Mouse (Mus musculus): Measurements from ENCODE around the gene Tnk2. TPM values are rescaled to one million over a fixed set of nuclear protein-coding genes. Genes with fewer than 3 reads are reported as not detected.
A peak's percentile ranks its signal among the peaks of the same experiment; 100 is the strongest.

Gene Tnk2
- total and polyA plus RNA-seq, 3 experiments, result 14.7 to 62.2 (median 31.9) TPM

DNA sequence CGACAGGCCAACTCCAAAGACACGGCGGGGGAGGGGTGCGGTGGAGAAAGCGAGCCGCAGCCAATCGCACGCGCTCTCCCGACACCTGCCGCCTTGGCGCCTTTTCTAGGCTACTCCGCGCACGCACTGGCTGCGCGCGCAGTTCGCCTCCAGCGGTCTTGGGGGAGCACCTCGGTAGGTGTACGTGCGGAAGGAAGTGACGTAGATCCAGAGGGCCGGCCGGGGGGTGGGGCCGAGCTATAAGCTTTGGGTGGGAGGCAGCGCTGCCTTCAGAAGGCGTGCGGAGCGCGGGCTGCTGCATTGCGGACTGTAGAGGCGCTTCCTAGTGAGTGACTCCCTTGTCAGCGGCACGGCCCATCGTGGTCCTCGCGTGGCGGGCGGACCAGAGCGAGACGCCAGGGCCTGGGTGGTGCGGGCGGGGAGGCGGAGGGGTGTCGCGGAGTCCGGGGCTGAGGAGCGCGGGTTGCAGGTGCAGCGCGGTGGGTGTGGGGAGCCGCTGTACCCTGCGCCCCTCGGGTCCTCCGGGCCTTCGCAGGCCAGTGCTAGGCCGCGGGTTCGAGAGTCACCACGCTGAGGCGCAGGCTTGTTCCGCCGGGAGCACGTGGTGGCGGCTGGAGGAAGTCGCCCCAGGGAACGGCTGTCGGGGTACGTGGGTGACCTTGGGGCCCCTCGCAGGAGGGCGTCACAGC lies 34.8 kb upstream of the Tnk2 start, which contains the start of gene Tfrc:
Gene Tfrc (plus strand): TSS at position 209 of the 689 bp plus-strand sequence.
- peaks cover 0 to 2% of the 10 kb centered on the region in 2 experiments for H3K36me3 ChIP-seq (replicated peaks in 1 of 2; ENCODE audit: control insufficient read depth in 1 of 2, insufficient read depth in 1 of 2, low read length in 1 of 2)
- peaks cover 47% of the 10 kb centered on the region for H3K79me2 ChIP-seq (replicated peaks; ENCODE audit: control insufficient read depth, extremely low read depth, insufficient read depth, poor library complexity, severe bottlenecking)
- no peaks in the 10 kb centered on the region for H3K9me3 ChIP-seq (replicated peaks; ENCODE audit: low read length)
- in situ Hi-C loops (cut with MboI; ENCODE audit: low pct_ligation_motif_present, low pct_unique_long_range_greater_than_20kb, low sequenced_read_pairs), result loop anchor here (5.0 kb wide), 1 partner anchor 37 kb away; no protein-coding TSS in a partner anchor
- H3K4me1 ChIP-seq (ENCODE audit: control insufficient read depth in 1 of 2, insufficient read depth in 2 of 2), result peaks cover 0 to 44% of the 10 kb centered on the region in 2 experiments; a peak in 2 of 4 replicates
- dilution Hi-C loops (cut with MboI; ENCODE audit: extremely low pct_ligation_motif_present, extremely low pct_unique_long_range_greater_than_20kb, low sequenced_read_pairs), result no loop called here
- TF ChIP-seq NELFE (IDR thresholded peaks at IDR 0.05; ENCODE audit: low read depth, low read length), result peak; percentile 100
- peak; percentile 75 for TF ChIP-seq ETS1 (conservative IDR thresholded peaks at IDR 0.05; ENCODE audit: low read depth, low read length)
- peak; percentile 63 for TF ChIP-seq IRF4 (IDR thresholded peaks at IDR 0.05; ENCODE audit: low read depth, low read length)
- TF ChIP-seq ELF1 (IDR thresholded peaks at IDR 0.05; ENCODE audit: low read depth, low read length), result peak; percentile 77
- TF ChIP-seq MXI1 (IDR thresholded peaks at IDR 0.05; ENCODE audit: low read depth, low read length), result peak; percentile 99
- 0 out of 2 replicates have a peak, but pooled peaks have one; percentile 8 for TF ChIP-seq USF2 (conservative IDR thresholded peaks at IDR 0.05; ENCODE audit: low read depth, low read length)
- no peak for TF ChIP-seq RAD21 (IDR thresholded peaks at IDR 0.05; ENCODE audit: low read depth, low read length)
- no peak for TF ChIP-seq ZKSCAN1 (IDR thresholded peaks at IDR 0.05; ENCODE audit: borderline replicate concordance, low read depth, low read length)
- peak; percentile 73 for TF ChIP-seq HCFC1 (IDR thresholded peaks at IDR 0.05; ENCODE audit: low read depth, low read length)
- TF ChIP-seq CHD1 (IDR thresholded peaks at IDR 0.05; ENCODE audit: low read depth, low read length), result 0 out of 2 replicates have a peak, but pooled peaks have one; percentile 82
- TF ChIP-seq GABPA (IDR thresholded peaks at IDR 0.05; ENCODE audit: insufficient replicate concordance, low read depth, low read length), result no peak
- peak; percentile 99 for TF ChIP-seq NRF1 (IDR thresholded peaks at IDR 0.05; ENCODE audit: low read depth, low read length)
- no peak for TF ChIP-seq ZC3H11A (IDR thresholded peaks at IDR 0.05; ENCODE audit: low read depth, low read length)
- peak; percentile 98 for TF ChIP-seq TCF12 (IDR thresholded peaks at IDR 0.05; ENCODE audit: low read depth, low read length)
- TF ChIP-seq JUND (conservative IDR thresholded peaks at IDR 0.05; ENCODE audit: low read depth, low read length), result no peak
- TF ChIP-seq MYC (IDR thresholded peaks at IDR 0.05; ENCODE audit: low read depth, low read length), result peak; percentile 86
- TF ChIP-seq RCOR1 (conservative IDR thresholded peaks at IDR 0.05; ENCODE audit: low read depth, low read length), result peak; percentile 83
- no peak for TF ChIP-seq PAX5 (IDR thresholded peaks at IDR 0.05; ENCODE audit: low read length)
- TF ChIP-seq SMC3 (IDR thresholded peaks at IDR 0.05; ENCODE audit: low read depth, low read length), result peak; percentile 9; the same call in 1 of the 2 replicates
- peak; percentile 86 for TF ChIP-seq BHLHE40 (IDR thresholded peaks at IDR 0.05; ENCODE audit: low read depth, low read length)
- TF ChIP-seq UBTF (IDR thresholded peaks at IDR 0.05; ENCODE audit: low read depth, low read length), result peak; percentile 75; the same call in 1 of the 2 replicates
- TF ChIP-seq MAX (IDR thresholded peaks at IDR 0.05; ENCODE audit: low read length), result peak; percentile 97
- peak; percentile 99 for TF ChIP-seq ZMIZ1 (IDR thresholded peaks at IDR 0.05; ENCODE audit: low read depth, low read length)
- TF ChIP-seq MEF2A (IDR thresholded peaks at IDR 0.05; ENCODE audit: borderline replicate concordance, low read depth, low read length), result peak; percentile 71
- peak; percentile 83; the same call in 1 of the 2 replicates for TF ChIP-seq KAT2A (IDR thresholded peaks at IDR 0.05; ENCODE audit: insufficient replicate concordance, low read length)
- peak; percentile 99 for TF ChIP-seq SIN3A (IDR thresholded peaks at IDR 0.05; ENCODE audit: low read length)
- peak; percentile 24; the same call in 1 of the 2 replicates for TF ChIP-seq USF1 (IDR thresholded peaks at IDR 0.05; ENCODE audit: low read depth, low read length)
- TF ChIP-seq POLR2AphosphoS2 (IDR thresholded peaks at IDR 0.05; ENCODE audit: low read depth, low read length), result peak; percentile 99
- no peak for TF ChIP-seq ZNF384 (IDR thresholded peaks at IDR 0.05; ENCODE audit: low read depth, low read length)
- no peak for TF ChIP-seq MAFK (IDR thresholded peaks at IDR 0.05; ENCODE audit: insufficient replicate concordance, low read length)
- peak; percentile 97 for TF ChIP-seq TBP (conservative IDR thresholded peaks at IDR 0.05; ENCODE audit: low read depth, low read length)
- TF ChIP-seq CHD2 (IDR thresholded peaks at IDR 0.05; ENCODE audit: low read length), result peak; percentile 93
- no peak for TF ChIP-seq EP300 (IDR thresholded peaks at IDR 0.05; ENCODE audit: low read length)
- TF ChIP-seq CTCF (conservative IDR thresholded peaks at IDR 0.05 in 1 of 2, IDR thresholded peaks at IDR 0.05 in 1 of 2; ENCODE audit: low read depth in 2 of 2, low read length in 2 of 2), result no peak
- no peak for TF ChIP-seq JUN (IDR thresholded peaks at IDR 0.05; ENCODE audit: insufficient read depth, low read depth, low read length)
- peak; percentile 16; the same call in 1 of the 2 replicates for TF ChIP-seq MAZ (IDR thresholded peaks at IDR 0.05; ENCODE audit: low read depth, low read length)
- TF ChIP-seq E2F4 (IDR thresholded peaks at IDR 0.05; ENCODE audit: insufficient replicate concordance, low read depth, low read length), result peak; percentile 94
- TF ChIP-seq POLR2A (IDR thresholded peaks at IDR 0.05; ENCODE audit: low read depth, low read length), result peak; percentile 100
- peak; percentile 100 for DNase-seq (ENCODE audit: extremely low read depth)
- no peaks in the 10 kb centered on the region for H3K27me3 ChIP-seq (replicated peaks)
- H3K4me2 ChIP-seq (ENCODE audit: insufficient read depth, low read depth, poor library complexity, severe bottlenecking), result peak within 1 kb of the TSS; percentile 44; the same call in 1 of the 2 replicates
- H3K27ac ChIP-seq (ENCODE audit: insufficient read depth, low read depth), result peak within 1 kb of the TSS; percentile 72
- H3K4me3 ChIP-seq (replicated peaks in 1 of 3; ENCODE audit: low read depth in 2 of 3, low read length in 2 of 3, poor library complexity in 1 of 3), result peak within 1 kb of the TSS; percentile 78 to 90 (median 87)
- peak within 1 kb of the TSS; percentile 62 for H3K9ac ChIP-seq (ENCODE audit: insufficient read depth, low read depth)
